ENCODE assay signal across 8 mouse cellular contexts in genomic region chr13:14039292-14039965, GRCm38 (mm10). TPM values are rescaled to one million over a fixed set of nuclear protein-coding genes. Genes with fewer than 3 reads are reported as not detected.
DNase-seq lines count a peak whose midpoint lies in the region; ATAC-seq lines count a peak whose summit lies in the region.

TSS of gene Tbce (minus strand) at chr13:14039638.

- ATAC-seq in hindbrain, embryonic 13.5 days (ENCODE audit: low FRiP score), result peak; percentile 97

- peaks cover 20% of the 10 kb centered on the region for H3K4me1 ChIP-seq in hindbrain, embryonic 13.5 days (replicated peaks)

- peak within 1 kb of the TSS; percentile 99 for H3K27ac ChIP-seq in hindbrain, embryonic 13.5 days

- no peaks in the 10 kb centered on the region for H3K36me3 ChIP-seq in hindbrain, embryonic 13.5 days

- H3K4me3 ChIP-seq in hindbrain, embryonic 13.5 days, result peak within 1 kb of the TSS; percentile 67

- 1% methylated on average over 35 of the region's 35 CpGs for WGBS in hindbrain, embryonic 13.5 days

- peak within 1 kb of the TSS; percentile 88 for H3K9ac ChIP-seq in hindbrain, embryonic 13.5 days

- DNase-seq in NIH3T3 (ENCODE audit: low read depth), result peak; percentile 92
- peak; percentile 95 to 96 for DNase-seq in cerebellum, postnatal 10 days
- DNase-seq in frontal cortex, postnatal 14 days (ENCODE audit: low spot score in 2 of 2), result peak; percentile 89 to 92
- DNase-seq in layer of hippocampus, postnatal 25 days (ENCODE audit: extremely low spot score in 1 of 2, low spot score in 1 of 2), result peak; percentile 84 to 93
- DNase-seq in lung, postnatal 25 days (ENCODE audit: low spot score), result peak; percentile 92
- peak; percentile 94 for DNase-seq in retina, embryonic 14.5 days (ENCODE audit: low spot score)
- peak; percentile 93 for DNase-seq in thymus, postnatal 4 days

- peak within 1 kb of the TSS; percentile 78 for H3K4me2 ChIP-seq in hindbrain, embryonic 13.5 days

- H3K27me3 ChIP-seq in hindbrain, embryonic 13.5 days, result no peaks in the 10 kb centered on the region

- no peaks in the 10 kb centered on the region for H3K9me3 ChIP-seq in hindbrain, embryonic 13.5 days

RNA-seq across cellular contexts. Expression of gene Tbce, which starts in this region (rescaled TPM):
- 106 and 125 TPM in 2 replicates for polyA plus RNA-seq in hindbrain, embryonic 13.5 days (2015; fragmentation: Nextera tagmentation; extraction: Ambion mirVana)
- total RNA-seq in layer of hippocampus, postnatal 25 days (2021), result 10 to 100 TPM; 61.3 to 89.7 TPM

Comparison
In these comparisons a context has a peak if more than half of its experiments do, and no peak if none do; other contexts are left out.
1. Peak in every context shown above with its lines: DNase-seq, ATAC-seq, H3K4me3 ChIP-seq and H3K27ac ChIP-seq.